Mouse (Mus musculus): ENCODE measurements around the gene Nat8f5. TPM values are rescaled to one million over a fixed set of nuclear protein-coding genes. Genes with fewer than 3 reads are reported as not detected.
"Not testable (repeated sequence)": the region's sequence is repeated elsewhere in the genome, so short reads cannot be mapped to it uniquely, and the experiment has no call there.

The Nat8f5 gene
- not detected in 2 replicates for polyA plus RNA-seq (2014; fragmentation: Nextera tagmentation; extraction: Ambion mirVana)

- no peaks in the 10 kb centered on the region for H3K9me3 ChIP-seq (ENCODE audit: control insufficient read depth, low read length)
- 83% methylated on average over 5 of the region's 5 CpGs for WGBS
- H3K4me2 ChIP-seq (ENCODE audit: low read depth): no peak within 1 kb of the TSS
- no peak within 1 kb of the TSS for H3K9ac ChIP-seq (ENCODE audit: low read length)
- no peaks in the 10 kb centered on the region for H3K27me3 ChIP-seq (ENCODE audit: control insufficient read depth, insufficient read depth, low read length)
- DNase-seq (ENCODE audit: low spot score) (no peak), ATAC-seq (ENCODE audit: insufficient read depth, low FRiP score, low TSS enrichment) (no peak)
- no peak within 1 kb of the TSS for H3K27ac ChIP-seq (ENCODE audit: low read depth, low read length)
- no peaks in the 10 kb centered on the region for H3K36me3 ChIP-seq (ENCODE audit: control insufficient read depth, insufficient read depth, low read length)
- no peaks in the 10 kb centered on the region for H3K4me1 ChIP-seq (ENCODE audit: control insufficient read depth, insufficient read depth, low read length)
- H3K4me3 ChIP-seq (ENCODE audit: low read depth, low read length): no peak within 1 kb of the TSS
Measured at GRCm38 (mm10) chr6:85820837-85821236, at the start of gene Nat8f5, which contains the start of gene Nat8f6. TSS of gene Nat8f5 (minus strand) at chr6:85820972. TSS of gene Nat8f6 (minus strand) at chr6:85820954.

GRCm38 (mm10) chr6:85869006-85869405 lies 48.2 kb upstream of the Nat8f5 start, which contains the start of gene Nat8f2:
TSS of gene Nat8f2 (minus strand) at chr6:85869158.
- not testable (repeated sequence) for DNase-seq (ENCODE audit: low spot score); ATAC-seq (ENCODE audit: insufficient read depth, low FRiP score, low TSS enrichment); H3K4me3 ChIP-seq (ENCODE audit: low read depth, low read length); H3K9ac ChIP-seq (ENCODE audit: low read length); H3K27me3 ChIP-seq (ENCODE audit: control insufficient read depth, insufficient read depth, low read length); H3K4me1 ChIP-seq (ENCODE audit: control insufficient read depth, insufficient read depth, low read length); H3K36me3 ChIP-seq (ENCODE audit: control insufficient read depth, insufficient read depth, low read length); H3K9me3 ChIP-seq (ENCODE audit: control insufficient read depth, low read length); H3K27ac ChIP-seq (ENCODE audit: low read depth, low read length); H3K4me2 ChIP-seq (ENCODE audit: low read depth)
- 91% methylated on average over 5 of the region's 5 CpGs for WGBS

- H3K9me3 ChIP-seq (ENCODE audit: control insufficient read depth, low read length): no peaks in the 10 kb centered on the region
- H3K27ac ChIP-seq (ENCODE audit: low read depth, low read length): no peak overlapping the region
- no peak overlapping the region for H3K4me3 ChIP-seq (ENCODE audit: low read depth, low read length)
- H3K4me2 ChIP-seq (ENCODE audit: low read depth): no peak overlapping the region
- 82% methylated on average over 8 of the region's 8 CpGs for WGBS
- ATAC-seq (ENCODE audit: insufficient read depth, low FRiP score, low TSS enrichment) (no peak), DNase-seq (ENCODE audit: low spot score) (no peak)
- no peaks in the 10 kb centered on the region for H3K27me3 ChIP-seq (ENCODE audit: control insufficient read depth, insufficient read depth, low read length)
- H3K9ac ChIP-seq (ENCODE audit: low read length): no peak overlapping the region
- no peaks in the 10 kb centered on the region for H3K36me3 ChIP-seq (ENCODE audit: control insufficient read depth, insufficient read depth, low read length)
- no peaks in the 10 kb centered on the region for H3K4me1 ChIP-seq (ENCODE audit: control insufficient read depth, insufficient read depth, low read length)
Measured at GRCm38 (mm10) chr6:85867726-85868690, 47.2 kb upstream of the Nat8f5 start.

- not testable (repeated sequence) for H3K4me3 ChIP-seq (ENCODE audit: low read depth, low read length); H3K27ac ChIP-seq (ENCODE audit: low read depth, low read length); H3K9ac ChIP-seq (ENCODE audit: low read length); DNase-seq (ENCODE audit: low spot score); H3K36me3 ChIP-seq (ENCODE audit: control insufficient read depth, insufficient read depth, low read length); ATAC-seq (ENCODE audit: insufficient read depth, low FRiP score, low TSS enrichment); H3K9me3 ChIP-seq (ENCODE audit: control insufficient read depth, low read length); H3K4me2 ChIP-seq (ENCODE audit: low read depth); H3K27me3 ChIP-seq (ENCODE audit: control insufficient read depth, insufficient read depth, low read length); H3K4me1 ChIP-seq (ENCODE audit: control insufficient read depth, insufficient read depth, low read length)
- 70% methylated on average over 1 of the region's 1 CpGs for WGBS
Measured at GRCm38 (mm10) chr6:85866995-85867394, 46.2 kb upstream of the Nat8f5 start.

GRCm38 (mm10) chr6:85866166-85866565 lies 45.4 kb upstream of the Nat8f5 start:
- ATAC-seq (ENCODE audit: insufficient read depth, low FRiP score, low TSS enrichment); H3K4me3 ChIP-seq (ENCODE audit: low read depth, low read length): not testable (repeated sequence)
- WGBS: 86% methylated on average over 3 of the region's 3 CpGs

GRCm38 (mm10) chr6:85864900-85865639 lies 44.3 kb upstream of the Nat8f5 start:
- 68% methylated on average over 4 of the region's 7 CpGs for WGBS
- ATAC-seq (ENCODE audit: insufficient read depth, low FRiP score, low TSS enrichment); DNase-seq (ENCODE audit: low spot score); H3K4me2 ChIP-seq (ENCODE audit: low read depth); H3K4me1 ChIP-seq (ENCODE audit: control insufficient read depth, insufficient read depth, low read length); H3K27me3 ChIP-seq (ENCODE audit: control insufficient read depth, insufficient read depth, low read length); H3K27ac ChIP-seq (ENCODE audit: low read depth, low read length); H3K36me3 ChIP-seq (ENCODE audit: control insufficient read depth, insufficient read depth, low read length); H3K9ac ChIP-seq (ENCODE audit: low read length); H3K4me3 ChIP-seq (ENCODE audit: low read depth, low read length); H3K9me3 ChIP-seq (ENCODE audit: control insufficient read depth, low read length): not testable (repeated sequence)

More at GRCm38 (mm10) chr6:85866166-85866565, 45.4 kb upstream of the Nat8f5 start:
- H3K27ac ChIP-seq (ENCODE audit: low read depth, low read length); H3K4me1 ChIP-seq (ENCODE audit: control insufficient read depth, insufficient read depth, low read length); H3K9ac ChIP-seq (ENCODE audit: low read length); H3K4me2 ChIP-seq (ENCODE audit: low read depth); H3K27me3 ChIP-seq (ENCODE audit: control insufficient read depth, insufficient read depth, low read length); H3K36me3 ChIP-seq (ENCODE audit: control insufficient read depth, insufficient read depth, low read length); DNase-seq (ENCODE audit: low spot score); H3K9me3 ChIP-seq (ENCODE audit: control insufficient read depth, low read length): not testable (repeated sequence)

GRCm38 (mm10) chr6:85863840-85864239 lies 43.1 kb upstream of the Nat8f5 start:
- H3K4me3 ChIP-seq (ENCODE audit: low read depth, low read length): no peak overlapping the region
- no peak overlapping the region for H3K9ac ChIP-seq (ENCODE audit: low read length)
- no peak overlapping the region for H3K27ac ChIP-seq (ENCODE audit: low read depth, low read length)
- 79% methylated on average over 2 of the region's 2 CpGs for WGBS
- H3K36me3 ChIP-seq (ENCODE audit: control insufficient read depth, insufficient read depth, low read length): no peaks in the 10 kb centered on the region
- no peak for ATAC-seq (ENCODE audit: insufficient read depth, low FRiP score, low TSS enrichment)
- DNase-seq (ENCODE audit: low spot score): no peak
- no peaks in the 10 kb centered on the region for H3K4me1 ChIP-seq (ENCODE audit: control insufficient read depth, insufficient read depth, low read length)
- no peaks in the 10 kb centered on the region for H3K27me3 ChIP-seq (ENCODE audit: control insufficient read depth, insufficient read depth, low read length)
- H3K9me3 ChIP-seq (ENCODE audit: control insufficient read depth, low read length): no peaks in the 10 kb centered on the region
- no peak overlapping the region for H3K4me2 ChIP-seq (ENCODE audit: low read depth)

- ATAC-seq (ENCODE audit: insufficient read depth, low FRiP score, low TSS enrichment) (no peak), DNase-seq (ENCODE audit: low spot score) (no peak)
- Histone ChIP-seq H3K27ac (ENCODE audit: low read depth, low read length) (no peak overlapping the region), H3K9ac (ENCODE audit: low read length) (no peak overlapping the region), H3K4me1 (ENCODE audit: control insufficient read depth, insufficient read depth, low read length) (no peaks in the 10 kb centered on the region), H3K27me3 (ENCODE audit: control insufficient read depth, insufficient read depth, low read length) (no peaks in the 10 kb centered on the region), H3K36me3 (ENCODE audit: control insufficient read depth, insufficient read depth, low read length) (no peaks in the 10 kb centered on the region), H3K9me3 (ENCODE audit: control insufficient read depth, low read length) (no peaks in the 10 kb centered on the region), H3K4me3 (ENCODE audit: low read depth, low read length) (no peak overlapping the region), H3K4me2 (ENCODE audit: low read depth) (no peak overlapping the region)
- 85% methylated on average over 2 of the region's 2 CpGs for WGBS
Measured at GRCm38 (mm10) chr6:85863136-85863535, 42.4 kb upstream of the Nat8f5 start.

Measured in neural tube, embryonic 11.5 days (tissue).